In the genomic region with DNA sequence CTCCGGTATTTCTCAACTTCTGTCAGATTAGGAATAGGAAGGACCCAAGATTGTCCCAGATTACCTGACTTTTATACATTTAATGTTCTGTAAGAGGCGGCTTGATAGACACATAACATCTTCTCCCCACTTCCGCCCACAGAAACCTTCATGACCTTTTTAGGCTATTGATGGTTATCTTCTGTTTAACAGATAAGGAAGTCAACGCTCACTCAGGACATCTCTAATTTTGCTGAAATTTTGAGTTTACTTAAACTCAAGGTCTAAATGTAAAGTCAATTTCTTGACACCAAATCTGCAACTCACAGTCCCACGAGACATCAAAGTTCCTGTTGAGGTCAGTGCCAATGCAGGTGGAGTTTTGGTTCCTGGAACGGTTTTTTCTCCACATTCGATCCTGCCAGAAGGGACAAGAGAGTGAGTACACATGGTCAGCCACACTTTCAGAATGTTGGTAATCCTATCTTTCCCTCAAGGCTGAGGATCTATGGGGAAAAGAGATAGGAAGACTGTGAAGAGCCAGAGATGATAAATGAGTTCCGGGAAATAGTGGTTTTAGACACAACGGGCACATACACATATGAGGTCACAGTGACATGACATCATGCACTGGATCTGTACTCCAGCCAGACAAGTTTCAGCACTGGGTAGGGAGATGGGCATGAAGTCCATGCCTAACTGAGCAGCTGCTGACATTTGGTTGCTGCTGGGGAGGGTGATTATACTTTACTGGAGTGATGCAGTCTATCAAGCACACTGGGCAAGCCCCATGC, we compare ENCODE assay signal across 27 mouse cellular contexts. TPM values are rescaled to one million over a fixed set of nuclear protein-coding genes. Genes with fewer than 3 reads are reported as not detected.
DNase-seq lines count a peak whose midpoint lies in the region; ATAC-seq and TF ChIP-seq lines count a peak whose summit lies in the region.
"Had no signal": no experiment of that assay in that cellular context is flagged by ENCODE, and none has a peak within 500 bp of the region (broad histone marks: within the 10 kb centered on the region; RNA-seq: fewer than 3 reads in every experiment).

No protein-coding gene starts in this region.

- ATAC-seq in activated CD4-positive, CD25-positive, alpha-beta regulatory T cell, adult 4 months, result peak; percentile 95
- peak; percentile 63 for ATAC-seq in megakaryocyte progenitor cell, adult 5-6 weeks (replicated peaks; ENCODE audit: poor library complexity)
- ATAC-seq: forebrain, embryonic 15.5 days; lung, postnatal 0 days; midbrain, embryonic 13.5 days had no signal

- DNase-seq in spleen, adult 2 months (ENCODE audit: low read depth in 1 of 2, low spot score in 2 of 2), result peak in 1 of 2 experiments; percentile 21
- no peak for DNase-seq in spleen, postnatal 14 days (ENCODE audit: low spot score in 2 of 2)
- DNase-seq in urinary bladder, postnatal 4 days (ENCODE audit: low spot score in 2 of 2), result no peak
- DNase-seq in embryo, embryonic 10.5 days (ENCODE audit: low spot score), result no peak
- no peak for DNase-seq in layer of hippocampus, adult 11-12 months (ENCODE audit: low spot score)
- DNase-seq: adrenal gland, postnatal 10 days; cerebellum, adult 2 months; gastrocnemius, postnatal 14 days; heart, adult 18-20 months; heart, postnatal 10 days; kidney, adult 2 months; kidney, postnatal 10 days; layer of hippocampus, postnatal 36 days had no signal

- no peaks in the 10 kb centered on the region for H3K27me3 ChIP-seq in spleen, adult 2 months (ENCODE audit: control insufficient read depth, insufficient read depth, low read length)
- H3K27me3 ChIP-seq: forebrain, embryonic 15.5 days; heart, embryonic 12.5 days; midbrain, embryonic 13.5 days had no signal

- H3K4me1 ChIP-seq in spleen, adult 2 months (ENCODE audit: control insufficient read depth, insufficient read depth, insufficient read length), result no peaks in the 10 kb centered on the region
- H3K4me1 ChIP-seq: embryonic facial prominence, embryonic 10.5 days; forebrain, embryonic 15.5 days; heart, embryonic 12.5 days; hindbrain, embryonic 10.5 days; midbrain, embryonic 13.5 days had no signal

- TF ChIP-seq POLR2A in spleen, adult 2 months (IDR thresholded peaks at IDR 0.05; ENCODE audit: low read depth, low read length), result no peak

- peak overlapping the region; percentile 23; the same call in 1 of the 2 replicates for H3K4me3 ChIP-seq in spleen, adult 2 months (ENCODE audit: extremely low read depth, insufficient read depth, insufficient read length)
- H3K4me3 ChIP-seq: embryonic facial prominence, embryonic 10.5 days; forebrain, embryonic 15.5 days; heart, embryonic 12.5 days; hindbrain, embryonic 10.5 days; layer of hippocampus, adult 2 months; midbrain, embryonic 13.5 days had no signal

- no peak for TF ChIP-seq CTCF in spleen, adult 2 months (IDR thresholded peaks at IDR 0.05; ENCODE audit: extremely low read depth, insufficient read depth, insufficient read length, insufficient replicate concordance)

- no peaks in the 10 kb centered on the region for H3K36me3 ChIP-seq in spleen, adult 2 months (ENCODE audit: control insufficient read depth, insufficient read depth, low read length)
- H3K36me3 ChIP-seq: embryonic facial prominence, embryonic 10.5 days; forebrain, embryonic 15.5 days; heart, embryonic 12.5 days; hindbrain, embryonic 10.5 days; midbrain, embryonic 13.5 days had no signal

- 44% methylated on average over 9 of the region's 9 CpGs for WGBS in spleen, adult 2 months

- peak overlapping the region; percentile 42; the same call in 1 of the 2 replicates for H3K27ac ChIP-seq in spleen, adult 2 months (ENCODE audit: insufficient read depth, low read length)
- H3K27ac ChIP-seq: embryonic facial prominence, embryonic 10.5 days; forebrain, embryonic 15.5 days; hindbrain, embryonic 10.5 days; layer of hippocampus, adult 2 months; macrophage; midbrain, embryonic 13.5 days; stomach, postnatal 0 days had no signal

RNA-seq across cellular contexts. Expression of a gene that starts 18.9 kb away (rescaled TPM):
- 0.15 and 0.30 TPM in 2 replicates for polyA plus RNA-seq in spleen, adult 2 months (2012; rRNA removed)
- under 1 TPM in 1 of 2 experiments, not detected in 1; 0.22 TPM for polyA plus RNA-seq in activated CD4-positive, CD25-positive, alpha-beta regulatory T cell, adult 4 months (2017; shearing (Covaris generic))
- 123 and 129 TPM in 2 replicates for total RNA-seq in megakaryocyte progenitor cell, adult 5-6 weeks (2015)
- total RNA-seq in megakaryocyte progenitor cell, adult 5-6 weeks (2017), result 45.9 and 47.2 TPM in 2 replicates
- polyA plus RNA-seq: cerebellum, adult 2 months; embryonic facial prominence, embryonic 10.5 days; hindbrain, embryonic 10.5 days; liver, adult 2 months had no signal

RNA-seq across cellular contexts. Expression of a gene that starts 52.4 kb away (rescaled TPM):
- 211 and 326 TPM in 2 replicates for polyA plus RNA-seq in spleen, adult 2 months (2012; rRNA removed)
- not detected for polyA plus RNA-seq in activated CD4-positive, CD25-positive, alpha-beta regulatory T cell, adult 4 months (2017; shearing (Covaris generic))
- not detected in 2 replicates for total RNA-seq in megakaryocyte progenitor cell, adult 5-6 weeks (2015)
- not detected in 2 replicates for total RNA-seq in megakaryocyte progenitor cell, adult 5-6 weeks (2017)
- total RNA-seq: heart, adult 18-20 months; heart, postnatal 10 days; layer of hippocampus, adult 2 months; layer of hippocampus, postnatal 36 days; MEL had no signal
- polyA plus RNA-seq: embryonic facial prominence, embryonic 10.5 days; forebrain, embryonic 15.5 days; heart, embryonic 12.5 days; limb, embryonic 11.5 days; liver, adult 2 months; macrophage had no signal

Comparison
In these comparisons a context has a peak if more than half of its experiments do, and no peak if none do; other contexts are left out.
1. RNA of a gene that starts 52.4 kb away (polyA plus RNA-seq): 211 to 326 TPM in spleen, adult 2 months; not detected in activated CD4-positive, CD25-positive, alpha-beta regulatory T cell, adult 4 months; every median in the first group is over 100 times any median in the second.